Mouse (Mus musculus): ENCODE data around the gene Olfr514. TPM values are rescaled to one million over a fixed set of nuclear protein-coding genes. Genes with fewer than 3 reads are reported as not detected.
"Not testable (repeated sequence)": the region's sequence is repeated elsewhere in the genome, so short reads cannot be mapped to it uniquely, and the experiment has no call there.

Gene Olfr514
- total RNA-seq (2021), result not detected

- intact Hi-C loops (cut with DNase I), result no loop called here
- no peak for DNase-seq
Measured at GRCm38 (mm10) chr7:108825897-108826296, at the start of gene Olfr514. Gene Olfr514, minus strand, starts transcription at chr7:108825997.

DNA sequence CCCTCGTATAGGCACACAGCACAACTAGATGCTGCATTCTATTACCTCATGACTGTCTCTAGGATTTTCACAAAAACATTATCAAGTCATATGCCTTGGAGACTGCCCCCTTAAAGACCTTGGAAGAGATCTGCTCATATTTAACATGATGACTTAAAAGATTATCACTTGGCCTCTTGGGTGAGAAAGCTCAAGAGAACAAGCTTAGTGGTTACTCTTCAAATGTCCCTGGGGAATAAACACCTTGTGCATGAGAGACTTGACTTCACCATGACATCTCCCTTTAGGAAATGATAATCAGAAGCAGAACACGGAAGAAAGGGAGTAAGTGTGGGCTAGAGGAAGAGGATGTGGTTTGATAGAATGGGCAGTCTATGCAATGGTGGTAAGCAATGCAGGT lies 46.5 kb upstream of the Olfr514 start, which contains the start of gene Olfr517:
Olfr517 (minus strand) TSS at position 101 of the 400 bp plus-strand sequence.
- intact Hi-C loops (cut with DNase I), result no loop called here
- DNase-seq, result no peak

DNA sequence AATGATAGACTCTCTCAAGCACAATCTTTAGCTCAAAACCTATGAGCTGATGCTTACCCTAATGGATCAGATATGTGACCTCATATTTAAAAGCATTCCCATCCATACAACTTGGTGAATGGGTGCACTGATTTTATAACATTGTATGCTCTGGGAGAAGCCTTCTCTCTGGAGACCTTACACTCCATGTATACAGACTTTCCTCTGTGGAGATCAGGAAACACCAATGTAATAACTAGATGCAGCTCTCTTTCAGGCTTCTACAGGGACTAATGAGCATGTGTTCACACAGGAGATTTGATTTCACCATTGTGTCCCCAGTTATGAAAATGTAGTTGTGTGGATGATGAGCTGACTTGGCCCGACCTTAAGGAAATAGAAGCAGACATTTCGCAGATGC lies 24.6 kb upstream of the Olfr514 start, which contains the start of gene Olfr516:
Olfr516 (minus strand) TSS at position 101 of the 400 bp plus-strand sequence.
- intact Hi-C loops (cut with DNase I), result loop anchor here (5.0 kb wide), 2 partner anchors 47 to 82 kb away; partner anchors contain the start of genes Eif3f and Nlrp10

GRCm38 (mm10) chr7:108814593-108815215 lies 11.1 kb downstream of the Olfr514 start:
- DNase-seq, result not testable (repeated sequence)
- intact Hi-C loops (cut with DNase I), result loop anchor here (1.0 kb wide), 2 partner anchors 120 to 214 kb away; partner anchors contain the start of gene Eif3f

More for the DNA sequence above, 24.6 kb upstream of the Olfr514 start, which contains the start of gene Olfr516:
- no peak for DNase-seq

DNA sequence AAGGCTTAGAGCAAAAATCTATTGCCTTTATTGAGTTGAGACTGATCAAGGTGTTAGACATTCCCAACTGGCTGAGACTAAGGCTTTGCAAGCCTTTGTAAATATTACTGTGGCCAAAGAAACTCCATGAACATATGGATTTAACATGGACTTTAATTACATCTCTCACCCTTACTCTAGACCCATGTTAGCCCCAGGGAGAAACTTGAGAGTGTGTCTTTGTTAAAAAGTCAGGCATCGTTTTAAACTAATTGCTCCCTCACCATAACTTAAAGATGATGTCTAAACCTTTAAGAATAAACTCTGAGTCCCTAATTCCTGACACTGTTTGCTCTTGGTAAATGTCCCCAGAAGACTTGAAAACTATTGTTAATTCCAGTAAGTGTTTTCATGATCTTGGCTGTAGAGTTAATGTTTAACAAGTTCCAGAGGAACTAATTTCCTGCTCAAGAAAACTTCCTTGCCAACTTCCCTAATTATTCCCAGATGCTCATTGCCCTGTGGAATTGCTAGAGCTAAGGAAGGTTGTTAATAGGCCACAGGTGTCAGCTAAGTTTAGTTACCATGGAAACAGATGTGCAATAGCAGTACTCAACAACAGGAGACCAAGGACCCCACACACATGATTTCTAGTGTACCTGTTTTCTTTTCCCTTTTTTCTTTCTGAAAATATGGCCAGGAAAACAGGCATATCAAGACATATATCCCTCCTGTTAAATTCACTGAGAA lies 28.4 kb downstream of the Olfr514 start:
- intact Hi-C loops (cut with DNase I), result no loop called here
- no peak for DNase-seq

Other genes starting within 250 kb of the Olfr514 start
- gene Olfr506, start 215.2 kb downstream of the Olfr514 start, total RNA-seq (2021), result not detected
- not detected for gene Olfr507, start 204.2 kb downstream of the Olfr514 start, total RNA-seq (2021)
- gene Olfr508, start 196.0 kb downstream of the Olfr514 start, total RNA-seq (2021), result not detected
- not detected for gene Olfr509, start 174.1 kb downstream of the Olfr514 start, total RNA-seq (2021)
- not detected for gene Olfr510, start 159.6 kb downstream of the Olfr514 start, total RNA-seq (2021)
- gene Olfr512, start 112.7 kb downstream of the Olfr514 start, total RNA-seq (2021), result not detected
- not detected for gene Olfr513, start 75.0 kb downstream of the Olfr514 start, total RNA-seq (2021)
- not detected for gene Olfr516, start 24.5 kb upstream of the Olfr514 start, total RNA-seq (2021)
- gene Olfr517, start 46.4 kb upstream of the Olfr514 start, total RNA-seq (2021), result not detected
- not detected for gene Olfr518, start 59.0 kb upstream of the Olfr514 start, total RNA-seq (2021)
- gene Olfr519, start 68.4 kb upstream of the Olfr514 start, total RNA-seq (2021), result not detected
- 10 to 100 TPM; 21.6 to 22.4 TPM for gene Nlrp10, start 104.2 kb upstream of the Olfr514 start, total RNA-seq (2021)
- gene Eif3f, start 108.4 kb upstream of the Olfr514 start, total RNA-seq (2021), result 10 to 100 TPM; 90.4 to 91.4 TPM
- gene Tub, start 124.3 kb upstream of the Olfr514 start, total RNA-seq (2021), result under 1 TPM; 0.14 to 0.67 TPM